Mouse (Mus musculus) neural tube, embryonic 11.5 days (tissue): ENCODE data around the gene Phf14. TPM values are rescaled to one million over a fixed set of nuclear protein-coding genes. Genes with fewer than 3 reads are reported as not detected.
"Not testable (repeated sequence)": the region's sequence is repeated elsewhere in the genome, so short reads cannot be mapped to it uniquely, and the experiment has no call there.

ENCODE experiments used
- ATAC-seq: fragments of 200-750 bp; cut with Nextera tagmentation; 2 replicates; pipeline ENCODE4 v1.8.0; 2017; ENCODE audit warnings: moderate number of reproducible peaks, mild to moderate bottlenecking, moderate TSS enrichment, moderate library complexity; ENCODE audit not compliant: insufficient read depth, low FRiP score, low TSS enrichment
- DNase-seq: peaks from one replicate; pipeline ENCODE4 v3.0.0-alpha.2; 2015; ENCODE audit warnings: low spot score
- H3K27ac ChIP-seq: fragments of 300-500 bp; sonication (generic); 2 replicates; pipeline ENCODE4 v1.5.1; 2014; ENCODE audit warnings: low read depth, mild to moderate bottlenecking, low read length
- H3K27me3 ChIP-seq: fragments of 300-500 bp; sonication (generic); 2 replicates; pipeline ENCODE4 v1.6.1; 2014; ENCODE audit warnings: mild to moderate bottlenecking, low read length, mixed read lengths; ENCODE audit not compliant: control insufficient read depth, insufficient read depth
- H3K36me3 ChIP-seq: fragments of 300-500 bp; sonication (generic); 2 replicates; pipeline ENCODE4 v1.6.1; 2014; ENCODE audit warnings: mild to moderate bottlenecking, low read length, moderate library complexity, mixed read lengths; ENCODE audit not compliant: control insufficient read depth, insufficient read depth
- H3K4me1 ChIP-seq: fragments of 300-500 bp; sonication (generic); 2 replicates; pipeline ENCODE4 v1.6.1; 2014; ENCODE audit warnings: low read length, mixed read lengths; ENCODE audit not compliant: control insufficient read depth, insufficient read depth
- H3K4me2 ChIP-seq: fragments of 300-500 bp; sonication (generic); 2 replicates; pipeline ENCODE4 v1.6.1; 2014; ENCODE audit warnings: low read depth, mild to moderate bottlenecking, moderate library complexity
- H3K4me3 ChIP-seq: fragments of 300-500 bp; sonication (generic); 2 replicates; pipeline ENCODE4 v1.5.1; 2014; ENCODE audit warnings: low read depth, low read length
- H3K9ac ChIP-seq: fragments of 300-500 bp; sonication (generic); 2 replicates; pipeline ENCODE4 v1.6.1; 2014; ENCODE audit warnings: mild to moderate bottlenecking, low read length
- H3K9me3 ChIP-seq: fragments of 300-500 bp; sonication (generic); 2 replicates; pipeline ENCODE4 v1.6.1; 2016; ENCODE audit warnings: low read length; ENCODE audit not compliant: control insufficient read depth
- WGBS: fragments of 180-500 bp; shearing (Covaris S2); extraction: QIAGEN DNeasy Blood & Tissue Kit; methylation state at CpG from one replicate; pipeline ENCODE4 v1.1.7; 2014; 5-methylcytosine and 5-hydroxymethylcytosine counted together
- polyA plus RNA-seq: library from polyadenylated mRNA; unstranded; fragments of >200 nt; fragmentation: Nextera tagmentation; extraction: Ambion mirVana; gene quantifications from 2 replicates; pipeline ENCODE4 v1.2.1, GENCODE M21; 2014

Gene Phf14
- polyA plus RNA-seq, 1 experiment from 2014 or later: 84.9 TPM

- DNase-seq: peak; percentile 13
- no peak overlapping the region for H3K4me2 ChIP-seq
- H3K27ac ChIP-seq: peak overlapping the region; percentile 27; the same call in 1 of the 2 replicates
- WGBS: 47% methylated on average over 9 of the region's 9 CpGs
- no peak overlapping the region for H3K4me3 ChIP-seq
- peak; percentile 72 for ATAC-seq
- no peak overlapping the region for H3K9ac ChIP-seq
- H3K36me3 ChIP-seq: no peaks in the 10 kb centered on the region
- no peaks in the 10 kb centered on the region for H3K27me3 ChIP-seq
- H3K4me1 ChIP-seq: peaks cover 10% of the 10 kb centered on the region
- H3K9me3 ChIP-seq: no peaks in the 10 kb centered on the region
Measured at GRCm38 (mm10) chr6:12117819-12118570, 210.4 kb downstream of the Phf14 start.

GRCm38 (mm10) chr6:12122759-12123158, 215.2 kb downstream of the Phf14 start:
- H3K4me3 ChIP-seq: no peak overlapping the region
- no peak overlapping the region for H3K4me2 ChIP-seq
- ATAC-seq: no peak

GRCm38 (mm10) chr6:12125031-12125803, 217.6 kb downstream of the Phf14 start:
- Histone ChIP-seq H3K36me3 (no peaks in the 10 kb centered on the region), H3K4me3 (no peak overlapping the region), H3K9me3 (no peaks in the 10 kb centered on the region), H3K27ac (no peak overlapping the region), H3K4me2 (no peak overlapping the region), H3K9ac (no peak overlapping the region), H3K27me3 (no peaks in the 10 kb centered on the region), H3K4me1 (no peaks in the 10 kb centered on the region)
- DNase-seq: peak; percentile 60
- WGBS: 38% methylated on average over 17 of the region's 17 CpGs
- peak; percentile 71 for ATAC-seq

More at GRCm38 (mm10) chr6:12122759-12123158, 215.2 kb downstream of the Phf14 start:
- Histone ChIP-seq H3K36me3 (no peaks in the 10 kb centered on the region), H3K9me3 (no peaks in the 10 kb centered on the region), H3K27me3 (no peaks in the 10 kb centered on the region), H3K9ac (no peak overlapping the region), H3K27ac (no peak overlapping the region), H3K4me1 (peaks cover 6% of the 10 kb centered on the region)
- DNase-seq: no peak

- DNase-seq, H3K4me3 ChIP-seq, H3K36me3 ChIP-seq, H3K27me3 ChIP-seq, H3K4me1 ChIP-seq, ATAC-seq, H3K9ac ChIP-seq, H3K9me3 ChIP-seq, H3K4me2 ChIP-seq, H3K27ac ChIP-seq: not testable (repeated sequence)
- 86% methylated on average over 7 of the region's 7 CpGs for WGBS
Measured at GRCm38 (mm10) chr6:12126601-12127000, 219.0 kb downstream of the Phf14 start.

GRCm38 (mm10) chr6:12127287-12127686, 219.7 kb downstream of the Phf14 start:
- no peaks in the 10 kb centered on the region for H3K9me3 ChIP-seq

More at GRCm38 (mm10) chr6:12127287-12127686, 219.7 kb downstream of the Phf14 start:
- no peak overlapping the region for H3K4me3 ChIP-seq
- H3K4me2 ChIP-seq: no peak overlapping the region
- H3K36me3 ChIP-seq: no peaks in the 10 kb centered on the region
- ATAC-seq (no peak), DNase-seq (no peak)
- H3K27ac ChIP-seq: no peak overlapping the region
- 85% methylated on average over 4 of the region's 4 CpGs for WGBS
- no peaks in the 10 kb centered on the region for H3K4me1 ChIP-seq
- no peak overlapping the region for H3K9ac ChIP-seq
- no peaks in the 10 kb centered on the region for H3K27me3 ChIP-seq

Other genes starting within 250 kb of the Phf14 start
- gene Ndufa4, start 312 bp upstream of the Phf14 start, polyA plus RNA-seq: 844 and 850 TPM in 2 replicates